Mouse (Mus musculus): ENCODE results near the gene Trio. TPM values are rescaled to one million over a fixed set of nuclear protein-coding genes. Genes with fewer than 3 reads are reported as not detected.

Trio gene
- 33.3 and 36.2 TPM in 2 replicates for polyA plus RNA-seq (2015; fragmentation: Nextera tagmentation; extraction: Ambion mirVana)

DNA sequence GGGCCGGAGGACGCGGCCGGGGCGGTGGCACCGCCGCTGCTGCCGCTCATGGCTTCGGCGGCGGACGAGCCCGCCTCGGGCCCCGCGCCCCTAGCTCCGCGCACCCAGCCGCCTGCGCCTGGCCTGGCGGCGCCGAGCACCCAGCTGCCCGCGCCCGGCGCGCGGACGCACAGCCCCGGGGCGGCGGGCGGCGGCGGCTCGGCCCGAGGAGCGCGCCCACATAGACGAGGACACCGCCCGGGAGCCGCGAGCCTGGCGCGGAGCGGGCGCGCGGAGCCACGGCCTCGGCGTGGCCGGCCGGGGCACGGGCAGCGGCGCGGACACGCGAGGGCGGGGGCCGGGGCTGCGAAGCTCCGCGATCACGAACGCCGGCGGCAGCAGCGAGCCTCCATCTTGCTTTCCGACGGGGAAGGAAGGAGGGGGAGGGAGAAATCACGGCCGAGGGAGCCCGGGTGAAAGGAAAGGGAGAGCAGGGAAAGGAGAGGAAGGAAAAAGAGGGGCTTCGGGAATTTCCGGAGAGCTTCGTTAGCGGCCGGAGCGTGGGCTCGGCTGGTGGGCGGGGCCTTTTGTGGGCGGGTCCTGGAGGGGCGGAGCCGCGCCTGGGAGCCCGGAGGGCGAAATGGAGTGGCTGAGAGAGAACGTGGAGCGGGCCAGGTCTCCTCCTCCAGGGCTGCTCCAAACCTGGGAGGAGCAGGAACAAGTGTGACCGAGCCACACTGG lies at the start of gene Trio:
Gene Trio (minus strand): TSS at position 402 of the 720 bp plus-strand sequence.
- peak within 1 kb of the TSS; percentile 98 for H3K27ac ChIP-seq (replicated peaks)
- peak within 1 kb of the TSS; percentile 70 for H3K4me2 ChIP-seq
- peak within 1 kb of the TSS; percentile 75 for H3K4me3 ChIP-seq
- under 1% methylated on average over 87 of the region's 94 CpGs for WGBS
- H3K27me3 ChIP-seq: no peaks in the 10 kb centered on the region
- peak; percentile 97 for ATAC-seq (ENCODE audit: low FRiP score, low read depth)
- H3K9me3 ChIP-seq: no peaks in the 10 kb centered on the region
- peaks cover 43% of the 10 kb centered on the region for H3K4me1 ChIP-seq (replicated peaks)
- no peaks in the 10 kb centered on the region for H3K36me3 ChIP-seq
- peak within 1 kb of the TSS; percentile 93 for H3K9ac ChIP-seq

GRCm38 (mm10) chr15:28074416-28074970 lies 48.8 kb upstream of the Trio start:
- H3K4me3 ChIP-seq: no peak overlapping the region
- 0 out of 2 replicates have a peak, but pooled peaks cover 3% of the 10 kb centered on the region for H3K27me3 ChIP-seq
- ATAC-seq (ENCODE audit: low FRiP score, low read depth): no peak
- WGBS: 86% methylated on average over 4 of the region's 4 CpGs
- H3K4me1 ChIP-seq (replicated peaks): peaks cover 6% of the 10 kb centered on the region; the same call in 1 of the 2 replicates
- H3K9ac ChIP-seq: no peak overlapping the region
- H3K9me3 ChIP-seq: no peaks in the 10 kb centered on the region
- no peak overlapping the region for H3K27ac ChIP-seq (replicated peaks)
- H3K4me2 ChIP-seq: no peak overlapping the region
- H3K36me3 ChIP-seq: no peaks in the 10 kb centered on the region

DNA sequence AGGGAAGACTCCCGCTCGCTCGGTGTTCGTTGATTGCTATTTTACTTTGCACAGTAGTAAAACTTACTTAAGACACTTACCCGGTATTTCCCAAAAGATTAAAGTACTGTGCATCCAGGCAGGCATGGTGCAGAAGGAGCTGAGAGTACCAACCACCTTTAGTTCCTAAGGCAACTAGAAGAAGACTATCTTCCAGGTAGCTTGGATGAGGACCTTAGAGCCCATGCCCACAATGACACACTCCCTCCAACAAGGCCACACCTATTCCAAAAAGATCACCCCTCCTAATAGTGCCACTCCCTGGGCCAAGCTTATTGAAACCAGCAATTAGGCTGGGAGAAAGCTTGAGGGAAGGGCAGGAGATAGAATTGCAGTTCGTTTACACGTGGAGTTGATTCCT lies 46.0 kb upstream of the Trio start:
- no peak overlapping the region for H3K4me2 ChIP-seq
- no peak overlapping the region for H3K9ac ChIP-seq
- no peaks in the 10 kb centered on the region for H3K36me3 ChIP-seq
- no peaks in the 10 kb centered on the region for H3K9me3 ChIP-seq
- 39% methylated on average over 7 of the region's 7 CpGs for WGBS
- no peak for ATAC-seq (ENCODE audit: low FRiP score, low read depth)
- H3K27me3 ChIP-seq: 0 out of 2 replicates have a peak, but pooled peaks cover 3% of the 10 kb centered on the region
- H3K4me3 ChIP-seq: no peak overlapping the region
- no peak overlapping the region for H3K27ac ChIP-seq (replicated peaks)
- peaks cover 6% of the 10 kb centered on the region; the same call in 1 of the 2 replicates for H3K4me1 ChIP-seq (replicated peaks)

GRCm38 (mm10) chr15:28070771-28071419 lies 45.2 kb upstream of the Trio start:
- Histone ChIP-seq H3K4me3 (no peak overlapping the region), H3K9ac (no peak overlapping the region), H3K27me3 (0 out of 2 replicates have a peak, but pooled peaks cover 3% of the 10 kb centered on the region), H3K9me3 (no peaks in the 10 kb centered on the region), H3K36me3 (no peaks in the 10 kb centered on the region), H3K4me2 (peak overlapping the region; percentile 48), H3K27ac (replicated peaks) (no peak overlapping the region), H3K4me1 (replicated peaks) (peaks cover 6% of the 10 kb centered on the region; the same call in 1 of the 2 replicates)
- 2% methylated on average over 12 of the region's 12 CpGs for WGBS
- ATAC-seq (ENCODE audit: low FRiP score, low read depth): no peak

DNA sequence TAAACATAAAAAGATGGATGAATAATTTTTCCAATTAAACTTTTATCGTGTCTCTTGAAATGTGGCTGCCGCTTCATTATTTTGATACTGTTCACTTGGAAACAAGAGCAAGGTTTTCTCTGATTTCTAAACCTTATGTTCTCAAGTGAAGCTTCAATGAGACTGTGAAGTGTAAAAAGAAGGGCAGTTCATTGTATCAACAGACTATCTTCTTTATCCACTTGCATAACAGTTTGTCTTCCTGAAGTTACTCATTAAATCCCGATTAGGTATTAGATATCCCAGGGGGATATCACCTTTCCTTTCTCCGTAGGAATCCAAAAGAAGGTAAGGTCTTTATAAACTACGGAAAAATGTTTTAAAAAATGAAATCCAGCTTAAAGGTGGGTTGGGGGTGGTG lies 44.6 kb upstream of the Trio start:
- no peak overlapping the region for H3K4me3 ChIP-seq
- no peak overlapping the region for H3K9ac ChIP-seq
- no peaks in the 10 kb centered on the region for H3K9me3 ChIP-seq
- ATAC-seq (ENCODE audit: low FRiP score, low read depth): no peak
- 57% methylated on average over 5 of the region's 5 CpGs for WGBS
- H3K36me3 ChIP-seq: no peaks in the 10 kb centered on the region
- no peak overlapping the region for H3K27ac ChIP-seq (replicated peaks)
- peaks cover 6% of the 10 kb centered on the region; the same call in 1 of the 2 replicates for H3K4me1 ChIP-seq (replicated peaks)
- 0 out of 2 replicates have a peak, but pooled peaks cover 3% of the 10 kb centered on the region for H3K27me3 ChIP-seq
- H3K4me2 ChIP-seq: no peak overlapping the region

DNA sequence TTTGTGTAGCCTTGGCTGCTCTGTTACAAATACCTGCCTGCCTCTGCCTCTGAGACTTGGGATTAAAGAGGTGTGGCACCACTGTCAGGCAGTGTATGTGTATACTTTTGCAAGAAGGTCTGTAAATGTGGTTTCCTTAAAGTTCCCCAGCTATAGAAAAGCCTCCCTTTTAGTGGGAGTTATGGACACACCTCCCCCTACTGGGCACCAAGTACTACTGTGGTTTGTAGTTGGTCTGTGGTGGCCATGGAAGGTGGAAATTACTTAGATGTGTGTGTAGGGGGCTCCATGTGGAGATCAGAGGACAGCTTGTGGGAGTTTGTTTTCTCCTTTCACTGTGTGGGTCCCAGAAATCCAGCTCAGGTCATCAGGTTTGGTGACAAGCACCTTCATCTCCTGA lies 41.7 kb upstream of the Trio start:
- Histone ChIP-seq H3K4me1 (replicated peaks) (peaks cover 6% of the 10 kb centered on the region; the same call in 1 of the 2 replicates), H3K27ac (replicated peaks) (no peak overlapping the region), H3K4me3 (no peak overlapping the region), H3K9me3 (no peaks in the 10 kb centered on the region), H3K4me2 (no peak overlapping the region), H3K36me3 (no peaks in the 10 kb centered on the region), H3K9ac (no peak overlapping the region), H3K27me3 (0 out of 2 replicates have a peak, but pooled peaks cover 3% of the 10 kb centered on the region)
- no peak for ATAC-seq (ENCODE audit: low FRiP score, low read depth)

GRCm38 (mm10) chr15:28066468-28066867 lies 40.8 kb upstream of the Trio start:
- peaks cover 6% of the 10 kb centered on the region; the same call in 1 of the 2 replicates for H3K4me1 ChIP-seq (replicated peaks)
- no peak overlapping the region for H3K9ac ChIP-seq
- no peak overlapping the region for H3K4me3 ChIP-seq
- no peaks in the 10 kb centered on the region for H3K9me3 ChIP-seq
- WGBS: 77% methylated on average over 2 of the region's 2 CpGs
- H3K27me3 ChIP-seq: no peaks in the 10 kb centered on the region
- H3K4me2 ChIP-seq: no peak overlapping the region
- H3K36me3 ChIP-seq: no peaks in the 10 kb centered on the region
- H3K27ac ChIP-seq (replicated peaks): no peak overlapping the region
- ATAC-seq (ENCODE audit: low FRiP score, low read depth): no peak

- Histone ChIP-seq H3K36me3 (no peaks in the 10 kb centered on the region), H3K27me3 (no peaks in the 10 kb centered on the region), H3K4me3 (no peak overlapping the region), H3K9me3 (no peaks in the 10 kb centered on the region), H3K4me2 (no peak overlapping the region), H3K4me1 (replicated peaks) (no peaks in the 10 kb centered on the region), H3K9ac (no peak overlapping the region), H3K27ac (replicated peaks) (no peak overlapping the region)
- no peak for ATAC-seq (ENCODE audit: low FRiP score, low read depth)
- 55% methylated on average over 5 of the region's 5 CpGs for WGBS
These were observed 39.9 kb upstream of the Trio start for GRCm38 (mm10) chr15:28065572-28065971.

DNA sequence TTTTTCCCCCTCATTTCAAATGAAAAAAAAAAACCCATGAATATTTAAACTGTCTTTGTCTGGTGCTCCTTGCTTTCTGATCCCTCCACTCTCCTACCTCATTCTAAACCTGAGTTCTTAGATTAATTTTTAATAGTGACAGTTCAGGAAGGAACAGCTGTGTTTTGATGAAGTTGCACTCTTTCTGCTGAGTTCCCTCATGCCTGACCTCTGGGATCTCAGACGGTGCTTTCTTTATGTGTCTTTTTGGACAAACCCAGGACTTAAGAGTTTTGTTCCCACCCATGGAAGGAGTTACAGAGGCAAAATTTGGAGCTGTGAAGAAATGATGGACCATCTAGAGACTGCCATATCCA lies 39.1 kb upstream of the Trio start:
- 14% methylated on average over 1 of the region's 1 CpGs for WGBS
- Histone ChIP-seq H3K27ac (replicated peaks) (no peak overlapping the region), H3K9me3 (no peaks in the 10 kb centered on the region), H3K4me3 (no peak overlapping the region), H3K36me3 (no peaks in the 10 kb centered on the region), H3K27me3 (no peaks in the 10 kb centered on the region), H3K9ac (no peak overlapping the region), H3K4me1 (replicated peaks) (no peaks in the 10 kb centered on the region), H3K4me2 (no peak overlapping the region)
- no peak for ATAC-seq (ENCODE audit: low FRiP score, low read depth)

- H3K36me3 ChIP-seq: no peaks in the 10 kb centered on the region
- ATAC-seq (ENCODE audit: low FRiP score, low read depth): no peak
- H3K4me3 ChIP-seq: no peak overlapping the region
- no peaks in the 10 kb centered on the region for H3K4me1 ChIP-seq (replicated peaks)
- no peaks in the 10 kb centered on the region for H3K27me3 ChIP-seq
- H3K4me2 ChIP-seq: no peak overlapping the region
- WGBS: 38% methylated on average over 13 of the region's 13 CpGs
- H3K27ac ChIP-seq (replicated peaks): no peak overlapping the region
- H3K9ac ChIP-seq: no peak overlapping the region
- H3K9me3 ChIP-seq: no peaks in the 10 kb centered on the region
These were observed 38.6 kb upstream of the Trio start for GRCm38 (mm10) chr15:28064081-28064732.

- Histone ChIP-seq H3K36me3 (no peaks in the 10 kb centered on the region), H3K27me3 (no peaks in the 10 kb centered on the region), H3K27ac (replicated peaks) (no peak overlapping the region), H3K9ac (no peak overlapping the region), H3K4me1 (replicated peaks) (no peaks in the 10 kb centered on the region), H3K4me2 (no peak overlapping the region), H3K9me3 (no peaks in the 10 kb centered on the region), H3K4me3 (no peak overlapping the region)
- no peak for ATAC-seq (ENCODE audit: low FRiP score, low read depth)
- 98% methylated on average over 2 of the region's 2 CpGs for WGBS
These were observed 37.8 kb upstream of the Trio start for GRCm38 (mm10) chr15:28063466-28063865.

- no peak for ATAC-seq (ENCODE audit: low FRiP score, low read depth)
- Histone ChIP-seq H3K9ac (no peak overlapping the region), H3K27ac (replicated peaks) (no peak overlapping the region), H3K4me1 (replicated peaks) (no peaks in the 10 kb centered on the region), H3K36me3 (no peaks in the 10 kb centered on the region), H3K4me2 (no peak overlapping the region), H3K27me3 (no peaks in the 10 kb centered on the region), H3K4me3 (no peak overlapping the region), H3K9me3 (no peaks in the 10 kb centered on the region)
- 100% methylated on average over 3 of the region's 3 CpGs for WGBS
These were observed 36.4 kb upstream of the Trio start for GRCm38 (mm10) chr15:28062016-28062415.

All from hindbrain, embryonic 15.5 days (tissue).